8 mouse cellular contexts compared by ENCODE assay signal in the genomic region with DNA sequence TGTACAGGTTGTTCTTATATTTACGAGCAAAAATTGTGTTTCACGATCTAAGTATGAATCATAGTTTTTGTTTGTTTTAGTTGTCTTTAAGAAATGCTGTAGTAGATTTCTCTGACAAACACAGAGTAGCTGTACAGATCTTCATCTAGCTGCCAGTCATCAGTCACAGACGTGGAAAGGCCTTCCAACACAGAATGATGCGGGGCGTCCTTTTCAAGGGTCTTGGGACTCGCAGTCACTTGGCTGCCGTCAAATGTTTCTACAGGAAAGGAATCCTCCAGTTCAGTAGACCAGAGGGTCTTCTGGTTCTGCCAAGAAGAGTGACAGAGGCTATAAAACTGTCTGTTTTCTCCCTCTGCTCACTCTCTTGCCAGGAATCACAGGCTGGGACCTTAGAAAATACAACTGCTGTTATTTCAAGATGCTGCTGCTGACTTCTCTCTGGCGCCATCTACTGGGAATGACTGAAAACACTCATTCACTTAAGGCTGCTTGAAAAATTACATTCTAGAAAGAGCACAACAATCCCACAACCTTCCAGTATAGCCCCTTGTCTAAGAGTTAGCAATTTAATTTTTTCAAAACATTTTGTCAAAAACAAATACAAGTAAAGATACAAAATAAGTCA.
DNase-seq lines count a peak whose midpoint lies in the region; ATAC-seq lines count a peak whose summit lies in the region.

No protein-coding gene starts in this region.

- H3K27me3 ChIP-seq in heart, embryonic 11.5 days (ENCODE audit: control insufficient read depth, insufficient read depth, low read length): no peaks in the 10 kb centered on the region
- no peaks in the 10 kb centered on the region for H3K27me3 ChIP-seq in embryonic facial prominence, embryonic 11.5 days (ENCODE audit: control insufficient read depth, insufficient read depth, low read length)
- no peaks in the 10 kb centered on the region for H3K27me3 ChIP-seq in hindbrain, embryonic 13.5 days

- DNase-seq in heart, adult 18-20 months: peak; percentile 37 to 69
- DNase-seq in adrenal gland, postnatal 4 days (ENCODE audit: low spot score in 2 of 2): peak; percentile 4 to 12
- DNase-seq in embryonic facial prominence, embryonic 11.5 days (ENCODE audit: low spot score): peak; percentile 86
- peak; percentile 17 to 55 for DNase-seq in layer of hippocampus, postnatal 25 days (ENCODE audit: extremely low spot score in 1 of 2, low spot score in 1 of 2)
- peak; percentile 42 for DNase-seq in right cerebral cortex, postnatal 4 days

- H3K27ac ChIP-seq in heart, embryonic 11.5 days (ENCODE audit: low read depth, low read length): no peak overlapping the region
- no peak overlapping the region for H3K27ac ChIP-seq in embryonic facial prominence, embryonic 11.5 days (replicated peaks; ENCODE audit: low read depth, low read length)
- no peak overlapping the region for H3K27ac ChIP-seq in hindbrain, embryonic 13.5 days

- H3K4me1 ChIP-seq in heart, embryonic 11.5 days (ENCODE audit: control insufficient read depth, insufficient read depth, low read length): no peaks in the 10 kb centered on the region
- H3K4me1 ChIP-seq in embryonic facial prominence, embryonic 11.5 days (ENCODE audit: control insufficient read depth, insufficient read depth, low read length): no peaks in the 10 kb centered on the region
- H3K4me1 ChIP-seq in hindbrain, embryonic 13.5 days (replicated peaks): 0 out of 2 replicates have a peak, but pooled peaks cover 2% of the 10 kb centered on the region

- no peak overlapping the region for H3K4me3 ChIP-seq in heart, embryonic 11.5 days (ENCODE audit: low read depth, low read length)
- no peak overlapping the region for H3K4me3 ChIP-seq in embryonic facial prominence, embryonic 11.5 days (ENCODE audit: low read depth, low read length)
- no peak overlapping the region for H3K4me3 ChIP-seq in hindbrain, embryonic 13.5 days

- 72% methylated on average over 8 of the region's 8 CpGs for WGBS in heart, embryonic 11.5 days (ENCODE audit: insufficient replicate concordance)
- 72% methylated on average over 8 of the region's 8 CpGs for WGBS in embryonic facial prominence, embryonic 11.5 days
- 72% methylated on average over 8 of the region's 8 CpGs for WGBS in hindbrain, embryonic 13.5 days

- no peak overlapping the region for H3K4me2 ChIP-seq in heart, embryonic 11.5 days
- H3K4me2 ChIP-seq in embryonic facial prominence, embryonic 11.5 days (ENCODE audit: low read depth, low read length): no peak overlapping the region
- no peak overlapping the region for H3K4me2 ChIP-seq in hindbrain, embryonic 13.5 days

- H3K9me3 ChIP-seq in heart, embryonic 11.5 days (replicated peaks; ENCODE audit: control insufficient read depth, low read length): no peaks in the 10 kb centered on the region
- H3K9me3 ChIP-seq in embryonic facial prominence, embryonic 11.5 days (replicated peaks; ENCODE audit: control insufficient read depth, low read length): no peaks in the 10 kb centered on the region
- no peaks in the 10 kb centered on the region for H3K9me3 ChIP-seq in hindbrain, embryonic 13.5 days

- ATAC-seq in heart, embryonic 11.5 days (replicated peaks; ENCODE audit: insufficient number of reproducible peaks, low FRiP score, low TSS enrichment): no peak
- ATAC-seq in embryonic facial prominence, embryonic 11.5 days (replicated peaks; ENCODE audit: insufficient number of reproducible peaks, low FRiP score, low TSS enrichment, low read depth): no peak
- peak; percentile 21; the same call in 1 of the 2 replicates for ATAC-seq in hindbrain, embryonic 13.5 days (ENCODE audit: low FRiP score)
- ATAC-seq in megakaryocyte, adult 5-6 weeks (ENCODE audit: poor library complexity, severe bottlenecking): peak; percentile 91

- no peaks in the 10 kb centered on the region for H3K36me3 ChIP-seq in heart, embryonic 11.5 days (ENCODE audit: control insufficient read depth, insufficient read depth, low read length)
- no peaks in the 10 kb centered on the region for H3K36me3 ChIP-seq in embryonic facial prominence, embryonic 11.5 days (replicated peaks; ENCODE audit: control insufficient read depth, insufficient read depth, low read depth, low read length)
- H3K36me3 ChIP-seq in hindbrain, embryonic 13.5 days: no peaks in the 10 kb centered on the region

- no peak overlapping the region for H3K9ac ChIP-seq in heart, embryonic 11.5 days (ENCODE audit: low read depth, low read length)
- no peak overlapping the region for H3K9ac ChIP-seq in embryonic facial prominence, embryonic 11.5 days (replicated peaks; ENCODE audit: low read length)
- H3K9ac ChIP-seq in hindbrain, embryonic 13.5 days: no peak overlapping the region

Comparison
In these comparisons a context has a peak if more than half of its experiments do, and no peak if none do; other contexts are left out.
1. DNase-seq: peak in every context shown above with its lines; median percentile 86 in embryonic facial prominence, embryonic 11.5 days; 53 in heart, adult 18-20 months; 42 in right cerebral cortex, postnatal 4 days; 36 in layer of hippocampus, postnatal 25 days; 8 in adrenal gland, postnatal 4 days.
2. ATAC-seq: peak in hindbrain, embryonic 13.5 days (single experiment) and megakaryocyte, adult 5-6 weeks (single experiment); none in heart, embryonic 11.5 days (single experiment) and embryonic facial prominence, embryonic 11.5 days (single experiment).